Comparison of ENCODE assay signal across 9 mouse cellular contexts in the genomic region with DNA sequence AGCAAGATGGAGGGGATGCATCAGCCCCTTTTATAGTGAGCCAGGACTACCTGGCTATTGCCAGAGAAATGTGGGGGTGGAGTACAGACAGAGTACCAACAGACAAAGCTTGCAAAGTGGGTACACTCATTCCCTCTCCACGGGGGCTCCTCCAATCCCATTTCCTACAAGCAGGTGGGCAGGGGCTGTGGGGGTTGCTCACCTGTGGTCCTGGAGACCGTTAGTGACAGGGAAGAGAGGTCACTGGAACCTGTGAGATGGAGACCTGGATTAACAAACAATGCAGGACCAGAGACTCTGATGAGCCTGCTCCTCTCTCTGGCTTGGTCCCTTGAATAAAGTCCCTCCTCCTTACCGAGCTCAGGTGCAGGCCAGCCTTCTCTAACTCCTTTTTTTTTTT. TPM values are rescaled to one million over a fixed set of nuclear protein-coding genes. Genes with fewer than 3 reads are reported as not detected.
DNase-seq lines count a peak whose midpoint lies in the region; ATAC-seq lines count a peak whose summit lies in the region.
"Had no signal": no experiment of that assay in that cellular context is flagged by ENCODE, and none has a peak within 500 bp of the region (broad histone marks: within the 10 kb centered on the region; RNA-seq: fewer than 3 reads in every experiment).

No protein-coding gene starts in this region.

- H3K4me2 ChIP-seq in neural tube, embryonic 11.5 days (ENCODE audit: low read depth): peak overlapping the region; percentile 91; the same call in 1 of the 2 replicates
- 0 out of 2 replicates have a peak overlapping the region, but pooled peaks have one; percentile 90 for H3K4me2 ChIP-seq in limb, embryonic 11.5 days (ENCODE audit: low read depth, severe bottlenecking)
- H3K4me2 ChIP-seq in stomach, embryonic 14.5 days (replicated peaks; ENCODE audit: low read depth, low read length): peak overlapping the region; percentile 87

- no peak overlapping the region for H3K9ac ChIP-seq in neural tube, embryonic 11.5 days (ENCODE audit: low read length)
- no peak overlapping the region for H3K9ac ChIP-seq in limb, embryonic 11.5 days (ENCODE audit: low read length)
- H3K9ac ChIP-seq in stomach, embryonic 14.5 days (replicated peaks; ENCODE audit: low read depth, low read length): no peak overlapping the region

- H3K4me3 ChIP-seq in neural tube, embryonic 11.5 days (ENCODE audit: low read depth, low read length): no peak overlapping the region
- peak overlapping the region; percentile 61; the same call in 1 of the 2 replicates for H3K4me3 ChIP-seq in limb, embryonic 11.5 days (ENCODE audit: low read depth, low read length)
- H3K4me3 ChIP-seq in stomach, embryonic 14.5 days (ENCODE audit: low read depth, low read length): peak overlapping the region; percentile 53; the same call in 1 of the 2 replicates

- WGBS in neural tube, embryonic 11.5 days: 59% methylated on average over 3 of the region's 3 CpGs
- 65% methylated on average over 3 of the region's 3 CpGs for WGBS in limb, embryonic 11.5 days
- WGBS in stomach, embryonic 14.5 days: 64% methylated on average over 3 of the region's 3 CpGs

- no peaks in the 10 kb centered on the region for H3K9me3 ChIP-seq in neural tube, embryonic 11.5 days (ENCODE audit: control insufficient read depth, low read length)
- H3K9me3 ChIP-seq in limb, embryonic 11.5 days (ENCODE audit: control insufficient read depth, low read length): no peaks in the 10 kb centered on the region
- no peaks in the 10 kb centered on the region for H3K9me3 ChIP-seq in stomach, embryonic 14.5 days (ENCODE audit: control insufficient read depth, low read depth, low read length)

- peak; percentile 31 for DNase-seq in CD4-positive, CD25-positive, alpha-beta regulatory T cell, adult 2 months (ENCODE audit: low read depth, low spot score)
- DNase-seq in neural tube, embryonic 11.5 days (ENCODE audit: low spot score): no peak
- DNase-seq in neural tube, embryonic 10.5 days (ENCODE audit: extremely low spot score, low spot score): no peak
- no peak for DNase-seq in limb, embryonic 11.5 days (ENCODE audit: low spot score)
- no peak for DNase-seq in frontal cortex, postnatal 10 days (ENCODE audit: low spot score in 2 of 2)

- 0 out of 2 replicates have a peak, but pooled peaks cover under 1% of the 10 kb centered on the region for H3K36me3 ChIP-seq in neural tube, embryonic 11.5 days (ENCODE audit: control insufficient read depth, insufficient read depth, low read length)
- peaks cover 6% of the 10 kb centered on the region; the same call in 1 of the 2 replicates for H3K36me3 ChIP-seq in limb, embryonic 11.5 days (ENCODE audit: control insufficient read depth, insufficient read depth, low read length)
- peaks cover 6% of the 10 kb centered on the region; the same call in 1 of the 2 replicates for H3K36me3 ChIP-seq in stomach, embryonic 14.5 days (ENCODE audit: control insufficient read depth, insufficient read depth, low read length)

- no peak for ATAC-seq in CD4-positive, CD25-positive, alpha-beta regulatory T cell, adult 4 months
- no peak for ATAC-seq in neural tube, embryonic 11.5 days (ENCODE audit: insufficient read depth, low FRiP score, low TSS enrichment)
- ATAC-seq in limb, embryonic 11.5 days (ENCODE audit: insufficient number of reproducible peaks, low FRiP score, low TSS enrichment, low read depth): no peak
- ATAC-seq in stomach, embryonic 14.5 days (ENCODE audit: insufficient number of reproducible peaks, insufficient read depth, low FRiP score, low read depth): no peak
- ATAC-seq in monocyte, adult 5-6 weeks (replicated peaks; ENCODE audit: insufficient number of reproducible peaks, low FRiP score, low TSS enrichment, poor library complexity, severe bottlenecking): no peak

- H3K4me1 ChIP-seq in neural tube, embryonic 11.5 days (ENCODE audit: control insufficient read depth, insufficient read depth, low read length): no peaks in the 10 kb centered on the region
- 0 out of 2 replicates have a peak, but pooled peaks cover 2% of the 10 kb centered on the region for H3K4me1 ChIP-seq in limb, embryonic 11.5 days (ENCODE audit: control insufficient read depth, insufficient read depth, low read length)
- 0 out of 2 replicates have a peak, but pooled peaks cover 4% of the 10 kb centered on the region for H3K4me1 ChIP-seq in stomach, embryonic 14.5 days (ENCODE audit: control insufficient read depth, insufficient read depth, low read length)

- no peaks in the 10 kb centered on the region for H3K27me3 ChIP-seq in neural tube, embryonic 11.5 days (ENCODE audit: control insufficient read depth, insufficient read depth, low read length)
- H3K27me3 ChIP-seq in limb, embryonic 11.5 days (ENCODE audit: control insufficient read depth, insufficient read depth, low read length): no peaks in the 10 kb centered on the region
- H3K27me3 ChIP-seq in stomach, embryonic 14.5 days (ENCODE audit: control insufficient read depth, insufficient read depth, low read length): no peaks in the 10 kb centered on the region

- no peak overlapping the region for H3K27ac ChIP-seq in neural tube, embryonic 11.5 days (ENCODE audit: low read depth, low read length)
- no peak overlapping the region for H3K27ac ChIP-seq in limb, embryonic 11.5 days (replicated peaks; ENCODE audit: low read depth, low read length)
- H3K27ac ChIP-seq in stomach, embryonic 14.5 days (ENCODE audit: low read length): peak overlapping the region; percentile 87; the same call in 1 of the 2 replicates

RNA-seq across cellular contexts. Expression of gene Relb, which starts 1.5 kb away (rescaled TPM):
- 10 to 100 TPM; 12.7 to 14.8 TPM for polyA plus RNA-seq in CD4-positive, CD25-positive, alpha-beta regulatory T cell, adult 4 months (2017; shearing (Covaris generic))
- polyA plus RNA-seq in neural tube, embryonic 11.5 days (2014; fragmentation: Nextera tagmentation; extraction: Ambion mirVana): 3.1 and 3.8 TPM in 2 replicates
- 4.7 and 5.3 TPM in 2 replicates for polyA plus RNA-seq in limb, embryonic 11.5 days (2014; fragmentation: Nextera tagmentation; extraction: Ambion mirVana)
- polyA plus RNA-seq in stomach, embryonic 14.5 days (2014; fragmentation: Nextera tagmentation; extraction: Ambion mirVana): 8.3 and 10.4 TPM in 2 replicates
- total RNA-seq in monocyte, adult 5-6 weeks (2017): 26.3 to 29.9 TPM (median 27.3 TPM) in 3 replicates

RNA-seq across cellular contexts. Expression of gene Clasrp, which starts 23.4 kb away (rescaled TPM):
- polyA plus RNA-seq in CD4-positive, CD25-positive, alpha-beta regulatory T cell, adult 4 months (2017; shearing (Covaris generic)): 1 to 10 TPM; 9.0 to 9.4 TPM
- 48.0 and 53.5 TPM in 2 replicates for polyA plus RNA-seq in neural tube, embryonic 11.5 days (2014; fragmentation: Nextera tagmentation; extraction: Ambion mirVana)
- 55.9 and 61.5 TPM in 2 replicates for polyA plus RNA-seq in limb, embryonic 11.5 days (2014; fragmentation: Nextera tagmentation; extraction: Ambion mirVana)
- polyA plus RNA-seq in stomach, embryonic 14.5 days (2014; fragmentation: Nextera tagmentation; extraction: Ambion mirVana): 38.6 and 44.8 TPM in 2 replicates
- 43.4 to 59.5 TPM (median 53.5 TPM) in 3 replicates for total RNA-seq in monocyte, adult 5-6 weeks (2017)

RNA-seq across cellular contexts. Expression of gene Clptm1, which starts 37.1 kb away (rescaled TPM):
- 10 to 100 TPM; 24.4 to 28.1 TPM for polyA plus RNA-seq in CD4-positive, CD25-positive, alpha-beta regulatory T cell, adult 4 months (2017; shearing (Covaris generic))
- 104 and 107 TPM in 2 replicates for polyA plus RNA-seq in neural tube, embryonic 11.5 days (2014; fragmentation: Nextera tagmentation; extraction: Ambion mirVana)
- polyA plus RNA-seq in limb, embryonic 11.5 days (2014; fragmentation: Nextera tagmentation; extraction: Ambion mirVana): 91.6 and 97.3 TPM in 2 replicates
- 77.9 and 86.2 TPM in 2 replicates for polyA plus RNA-seq in stomach, embryonic 14.5 days (2014; fragmentation: Nextera tagmentation; extraction: Ambion mirVana)
- total RNA-seq in monocyte, adult 5-6 weeks (2017): 42.6 to 53.9 TPM (median 51.1 TPM) in 3 replicates

RNA-seq across cellular contexts. Expression of gene Apoc2, which starts 50.0 kb away (rescaled TPM):
- polyA plus RNA-seq in CD4-positive, CD25-positive, alpha-beta regulatory T cell, adult 4 months (2017; shearing (Covaris generic)): not detected
- 0.45 and 0.55 TPM in 2 replicates for polyA plus RNA-seq in neural tube, embryonic 11.5 days (2014; fragmentation: Nextera tagmentation; extraction: Ambion mirVana)
- 0.44 and 0.77 TPM in 2 replicates for polyA plus RNA-seq in limb, embryonic 11.5 days (2014; fragmentation: Nextera tagmentation; extraction: Ambion mirVana)
- polyA plus RNA-seq in stomach, embryonic 14.5 days (2014; fragmentation: Nextera tagmentation; extraction: Ambion mirVana): 1.5 and 1.9 TPM in 2 replicates
- 221 to 583 TPM (median 515 TPM) in 3 replicates for total RNA-seq in monocyte, adult 5-6 weeks (2017)
- total RNA-seq: left cerebral cortex, postnatal 10 days had no signal

RNA-seq across cellular contexts. Expression of gene Gemin7, which starts 50.3 kb away (rescaled TPM):
- polyA plus RNA-seq in CD4-positive, CD25-positive, alpha-beta regulatory T cell, adult 4 months (2017; shearing (Covaris generic)): 100 to 1,000 TPM in 1 of 2 experiments, 10 to 100 TPM in 1; 91.0 to 100 TPM
- 161 and 171 TPM in 2 replicates for polyA plus RNA-seq in neural tube, embryonic 11.5 days (2014; fragmentation: Nextera tagmentation; extraction: Ambion mirVana)
- polyA plus RNA-seq in limb, embryonic 11.5 days (2014; fragmentation: Nextera tagmentation; extraction: Ambion mirVana): 183 and 185 TPM in 2 replicates
- polyA plus RNA-seq in stomach, embryonic 14.5 days (2014; fragmentation: Nextera tagmentation; extraction: Ambion mirVana): 163 and 180 TPM in 2 replicates
- total RNA-seq in monocyte, adult 5-6 weeks (2017): 52.9 to 68.5 TPM (median 62.3 TPM) in 3 replicates
